Mouse (Mus musculus) hematopoietic stem cell, adult 5-6 weeks (primary cell): ENCODE results near the gene Inhbe. TPM values are rescaled to one million over a fixed set of nuclear protein-coding genes. Genes with fewer than 3 reads are reported as not detected.

Experiments
- ATAC-seq, 2 experiments: fragments of 125-278 bp in 1 of 2; replicated peaks in 1 of 2; 2 replicates each; pipeline ENCODE4 v1.8.0; 2016 to 2017; ENCODE audit warnings: inconsistent platforms in 2 of 2, mild to moderate bottlenecking in 2 of 2, moderate number of reproducible peaks in 2 of 2, low read depth in 1 of 2, moderate TSS enrichment in 1 of 2; ENCODE audit not compliant: low FRiP score in 2 of 2, poor library complexity in 2 of 2, severe bottlenecking in 2 of 2, insufficient read depth in 1 of 2, low TSS enrichment in 1 of 2
- total RNA-seq: library from RNA; stranded (forward); fragments of 172-1452, 232-1000 nt; gene quantifications from 2 replicates; pipeline ENCODE4 v1.2.3, GENCODE M21; 2017

Inhbe gene
- total RNA-seq: 0.13 TPM in 1 of 2 replicates, not detected in the other

GRCm38 (mm10) chr10:127353909-127354895 lies at the start of gene Inhbe:
Inhbe (minus strand) TSS chr10:127354411.
- ATAC-seq: peak; percentile 50 to 67

GRCm38 (mm10) chr10:127391774-127392173 lies 37.6 kb upstream of the Inhbe start:
- no peak for ATAC-seq

GRCm38 (mm10) chr10:127381743-127382134 lies 27.5 kb upstream of the Inhbe start:
- ATAC-seq: no peak

GRCm38 (mm10) chr10:127380767-127381742 lies 26.8 kb upstream of the Inhbe start:
- peak in 1 of 2 experiments; percentile 46; a peak in 2 of 4 replicates for ATAC-seq

GRCm38 (mm10) chr10:127380251-127380691 lies 26.1 kb upstream of the Inhbe start, which contains the start of gene R3hdm2:
R3hdm2 (plus strand) TSS chr10:127380327.
- peak; percentile 95 to 97 for ATAC-seq

- ATAC-seq: no peak
These were observed 25.4 kb upstream of the Inhbe start for GRCm38 (mm10) chr10:127379654-127380053.

GRCm38 (mm10) chr10:127377700-127378099 lies 23.5 kb upstream of the Inhbe start:
- ATAC-seq: no peak

- ATAC-seq: no peak
These were observed 16.8 kb upstream of the Inhbe start for GRCm38 (mm10) chr10:127371023-127371422.

GRCm38 (mm10) chr10:127369834-127370820 lies 15.9 kb upstream of the Inhbe start, which contains the start of gene Inhbc:
Inhbc (minus strand) TSS chr10:127370431.
- ATAC-seq: no peak

- ATAC-seq: no peak
These were observed 14.1 kb upstream of the Inhbe start for GRCm38 (mm10) chr10:127368273-127368672.

- ATAC-seq: no peak
These were observed 12.9 kb upstream of the Inhbe start for GRCm38 (mm10) chr10:127367116-127367515.

- peak in 1 of 2 experiments; percentile 42; a peak in 2 of 4 replicates for ATAC-seq
These were observed 6.5 kb upstream of the Inhbe start for GRCm38 (mm10) chr10:127360714-127361113.

GRCm38 (mm10) chr10:127355336-127355735 lies 1.1 kb upstream of the Inhbe start:
- ATAC-seq: no peak

GRCm38 (mm10) chr10:127352766-127353165 lies 1.4 kb downstream of the Inhbe start:
- no peak for ATAC-seq

- no peak for ATAC-seq
These were observed 2.0 kb downstream of the Inhbe start for GRCm38 (mm10) chr10:127352187-127352586.

- no peak for ATAC-seq
These were observed 2.5 kb downstream of the Inhbe start for GRCm38 (mm10) chr10:127351719-127352118.
